Mouse (Mus musculus): Measurements from ENCODE around the gene Eif5.

DNA sequence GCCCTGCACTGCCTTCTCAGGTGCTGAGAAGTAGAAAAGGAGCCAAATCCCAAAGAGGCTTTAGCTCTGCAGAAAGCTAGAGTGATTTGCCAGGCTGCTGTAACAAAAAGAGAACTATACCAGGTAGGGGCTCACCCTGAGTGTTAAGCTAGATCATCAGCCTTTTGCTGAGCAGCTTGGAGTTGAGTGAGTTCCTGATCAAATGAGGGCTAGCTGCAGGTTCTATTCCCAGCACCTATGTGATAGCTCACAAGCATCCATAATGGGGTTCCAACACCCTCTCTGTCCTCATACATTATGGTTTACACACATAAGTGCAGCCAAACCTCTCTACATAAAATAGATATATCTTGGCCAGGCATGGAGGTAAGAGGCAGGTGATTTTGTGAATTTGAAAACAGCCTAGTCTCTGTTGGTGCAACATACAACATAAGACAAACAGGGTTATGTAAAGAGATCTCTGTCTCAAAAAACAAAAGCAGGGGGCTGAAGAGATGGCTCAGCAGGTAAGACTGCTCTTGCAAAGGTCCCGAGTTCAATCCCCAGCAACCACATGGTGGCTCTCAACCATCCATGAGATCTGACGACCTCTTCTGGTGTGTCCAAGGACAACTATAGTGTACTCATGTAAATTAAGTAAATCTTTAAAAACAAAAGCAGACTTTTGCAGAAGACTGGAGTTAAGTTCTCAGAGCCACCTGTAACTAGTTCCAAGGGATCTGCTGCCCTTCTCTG, 10.9 kb downstream of the Eif5 start:
- no peak for TF ChIP-seq CTCF (IDR thresholded peaks at IDR 0.05; ENCODE audit: extremely low read depth, insufficient read depth, insufficient read length, insufficient replicate concordance)
- TF ChIP-seq POLR2A (IDR thresholded peaks at IDR 0.05; ENCODE audit: low read depth, low read length), result no peak
